Mouse (Mus musculus) left cerebral cortex, adult 9 months (tissue): ENCODE results near the gene Tex35.

Experiments
- DNase-seq, 2 experiments: peaks; one replicate each; pipeline ENCODE4 v3.0.0; 2022; ENCODE audit warnings: low spot score in 2 of 2

Gene Tex35

DNA sequence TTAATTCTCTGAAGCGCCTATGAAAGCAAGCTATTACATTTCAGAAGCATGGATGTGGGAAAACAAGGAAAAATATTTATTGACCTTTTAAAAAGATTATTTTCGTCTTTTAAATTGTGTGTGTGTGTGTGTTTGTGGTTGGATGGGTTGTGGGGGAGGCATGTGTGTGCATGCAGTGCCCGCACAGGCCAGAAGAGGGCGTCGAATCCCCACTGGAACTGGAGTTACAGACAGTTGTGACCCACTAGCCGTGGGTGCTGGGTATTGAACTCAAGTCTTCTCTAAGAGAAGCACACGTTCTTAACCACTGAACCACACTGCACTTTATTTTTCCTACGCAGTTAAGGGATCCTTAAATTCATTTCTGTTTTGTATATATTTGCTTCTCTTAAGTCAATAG lies 26.5 kb downstream of the Tex35 start:
- no peak for DNase-seq

DNA sequence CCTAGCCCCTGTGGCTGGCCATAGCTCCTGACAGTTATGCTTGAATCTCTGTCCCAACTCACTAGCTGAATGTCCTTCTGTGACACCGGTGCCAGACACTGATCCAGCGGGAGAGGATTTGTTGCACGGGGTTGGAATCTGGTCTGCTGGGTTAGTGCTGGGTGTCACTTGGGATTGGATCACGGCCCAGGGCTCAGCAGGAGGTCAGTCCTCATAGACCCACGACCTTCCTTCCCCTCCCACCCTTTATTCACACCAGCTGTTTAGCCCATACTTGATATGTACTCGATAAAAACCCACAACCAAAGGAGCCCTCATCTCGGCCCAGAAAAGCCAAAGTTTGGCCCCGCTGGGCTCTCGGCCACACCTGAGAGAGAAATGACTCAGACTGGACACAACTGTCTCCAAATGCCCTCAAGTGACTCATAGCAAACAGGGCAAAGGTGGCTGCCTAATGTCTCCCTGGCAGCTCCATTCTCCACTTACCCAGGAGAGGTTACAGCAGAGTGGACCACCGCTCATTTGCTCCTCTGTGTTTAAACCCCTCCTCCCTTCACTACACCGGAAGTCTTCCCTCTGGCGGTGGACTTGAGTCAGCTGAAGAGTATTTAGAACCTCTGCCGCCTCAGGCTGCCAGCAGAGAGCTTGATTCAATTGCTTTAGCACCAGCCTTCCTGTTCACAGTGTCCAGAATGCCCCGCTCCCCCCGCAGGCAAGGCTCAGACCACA lies 27.2 kb downstream of the Tex35 start:
- DNase-seq = no peak

DNA sequence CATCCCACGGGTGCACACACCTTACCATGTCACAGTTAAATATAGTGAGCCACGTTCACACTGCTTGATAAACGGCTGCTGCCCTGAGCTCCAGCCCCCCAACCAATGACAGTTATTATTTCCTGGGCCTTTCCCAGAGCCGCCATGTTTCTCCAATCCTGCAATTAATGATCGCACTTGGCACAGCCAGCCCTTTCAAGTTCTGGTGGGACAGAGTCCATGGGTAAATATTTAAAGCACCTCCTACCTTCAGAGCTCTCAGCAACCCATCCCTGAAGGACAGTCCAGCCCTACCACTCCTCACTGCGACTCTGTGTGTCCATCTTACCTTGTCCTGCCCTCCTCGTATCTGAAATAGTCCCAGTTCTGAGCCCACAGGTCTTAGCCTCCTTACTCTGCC lies 28.4 kb downstream of the Tex35 start:
- DNase-seq = no peak

DNA sequence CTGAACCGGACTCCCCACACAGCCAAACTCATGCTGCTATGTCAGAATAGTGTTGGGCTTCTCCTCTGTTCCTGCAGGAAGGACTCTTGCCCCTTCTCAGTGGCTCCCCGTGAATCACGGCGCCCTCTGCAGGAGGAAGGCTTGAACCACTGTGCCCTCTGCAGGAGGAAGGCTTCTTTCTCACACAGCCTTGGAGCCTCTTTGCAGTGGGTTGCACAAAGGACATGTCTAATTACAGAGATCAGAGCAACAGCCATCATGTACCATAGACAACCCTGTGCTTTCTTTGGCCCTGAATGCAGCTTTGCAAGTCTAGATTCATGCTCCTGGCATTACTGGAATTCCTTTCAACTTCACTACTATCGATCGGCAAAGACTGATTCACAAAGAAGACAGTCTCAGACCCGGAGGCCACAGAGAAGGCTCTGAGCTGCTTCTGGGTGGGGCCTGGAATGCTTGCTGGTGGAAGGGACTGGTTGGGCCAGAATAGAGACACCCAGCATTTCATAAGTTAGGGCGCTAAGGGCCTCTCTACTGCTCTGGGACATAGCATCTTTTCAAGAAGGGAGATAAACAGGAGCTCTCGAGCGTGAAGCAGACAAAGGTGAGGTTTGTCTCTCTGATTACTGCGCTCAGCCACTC lies 29.0 kb downstream of the Tex35 start:
- no peak for DNase-seq

DNA sequence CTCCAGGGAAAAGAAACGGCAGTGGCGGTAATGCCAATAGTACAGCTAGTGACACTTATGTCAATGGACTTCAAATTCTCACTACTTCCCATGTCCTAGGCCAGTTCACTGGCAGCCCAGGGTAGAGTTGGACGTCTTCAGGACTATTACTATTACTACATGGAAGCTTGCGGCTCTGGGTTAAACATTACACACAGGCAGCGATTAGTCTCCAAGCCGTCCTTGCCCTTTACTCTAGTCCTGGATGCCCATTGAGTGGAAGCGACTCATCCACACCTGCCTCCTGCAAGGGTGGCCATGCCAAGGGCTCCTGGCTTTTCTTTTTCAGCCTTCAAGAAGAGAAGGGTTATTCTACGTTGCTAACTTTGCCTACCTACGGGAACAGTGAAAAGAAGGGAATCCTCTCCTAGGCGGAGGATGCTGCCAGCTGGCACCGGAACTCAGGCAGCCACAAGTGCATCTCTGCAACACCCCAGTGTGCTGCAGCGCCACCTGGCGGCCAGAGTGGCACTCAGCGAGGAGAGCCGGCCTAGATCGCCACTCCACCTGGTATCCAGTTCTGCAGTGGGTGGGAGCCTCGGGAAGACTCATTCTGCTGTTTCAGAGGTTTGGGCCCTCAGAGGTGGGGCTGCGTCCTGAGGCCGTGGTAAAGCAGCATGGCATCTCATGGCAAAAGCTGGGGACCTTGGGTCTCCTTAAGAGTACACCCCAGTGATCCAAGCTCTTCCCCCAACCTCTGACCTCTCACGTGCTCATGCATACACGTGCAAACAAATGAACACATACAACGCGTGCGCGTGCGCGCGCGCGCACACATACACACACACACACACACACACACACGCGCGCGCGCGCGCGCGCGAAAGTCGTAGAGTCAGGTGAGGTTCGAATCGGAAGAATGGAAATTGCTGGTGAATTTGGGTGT lies 31.4 kb downstream of the Tex35 start:
- peak; percentile 32 to 89 for DNase-seq

DNA sequence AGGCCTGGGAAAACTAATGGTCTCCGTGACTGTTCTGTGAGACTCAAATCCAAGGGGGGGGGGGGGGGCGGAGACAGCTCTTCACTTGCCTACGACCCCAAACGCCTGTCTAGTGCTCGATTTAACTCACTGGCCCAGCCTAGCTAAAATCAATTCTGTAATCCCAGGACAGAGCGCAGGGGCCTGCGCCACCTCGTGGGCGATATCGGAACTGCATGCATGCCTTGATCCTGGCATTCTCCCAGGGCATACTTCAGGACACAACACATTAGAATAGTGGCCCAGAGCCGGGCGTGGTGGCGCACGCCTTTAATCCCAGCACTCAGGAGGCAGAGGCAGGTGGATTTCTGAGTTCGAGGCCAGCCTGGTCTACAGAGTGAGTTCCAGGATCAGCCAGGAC lies 32.2 kb downstream of the Tex35 start:
- DNase-seq = peak in 1 of 2 experiments; percentile 81

DNA sequence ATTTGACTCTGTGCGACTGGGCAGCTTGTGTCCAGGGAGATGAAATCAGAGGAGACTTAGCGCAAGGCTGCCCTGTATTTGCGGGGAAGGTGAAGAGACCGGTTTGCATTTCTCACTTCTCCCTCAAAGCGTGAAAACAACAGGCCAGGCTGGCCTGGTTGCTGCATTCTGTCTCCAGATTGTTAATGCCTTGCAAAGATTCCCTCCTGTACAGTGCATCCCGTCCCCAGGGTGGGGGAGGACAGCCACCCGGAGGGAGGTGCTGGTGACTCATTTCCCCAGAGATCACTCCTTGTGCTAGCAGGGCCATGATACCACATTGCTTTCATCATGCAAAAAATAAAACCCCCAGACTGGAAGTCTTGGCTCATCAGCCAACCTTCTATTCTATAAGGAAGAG lies 33.5 kb downstream of the Tex35 start:
- no peak for DNase-seq

DNA sequence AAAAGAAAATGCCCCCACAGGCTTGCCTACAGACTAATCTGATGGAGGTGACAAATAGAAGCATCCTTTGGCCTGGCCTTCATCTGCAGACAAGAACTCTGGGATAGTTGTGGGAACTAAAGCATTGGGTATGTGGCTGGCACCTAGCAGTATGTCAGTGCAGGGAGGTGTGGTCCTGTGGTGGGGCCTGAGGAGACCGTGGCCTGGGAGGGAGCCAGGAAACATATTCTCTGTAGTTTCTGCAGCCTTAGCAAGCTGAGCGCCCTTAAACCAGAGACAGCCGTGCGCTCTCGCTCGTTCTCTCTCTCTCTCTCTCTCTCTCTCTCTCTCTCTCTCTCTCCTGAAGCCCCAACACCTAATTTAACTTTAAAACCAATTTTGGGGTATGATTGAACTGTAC lies 34.1 kb downstream of the Tex35 start:
- no peak for DNase-seq

DNA sequence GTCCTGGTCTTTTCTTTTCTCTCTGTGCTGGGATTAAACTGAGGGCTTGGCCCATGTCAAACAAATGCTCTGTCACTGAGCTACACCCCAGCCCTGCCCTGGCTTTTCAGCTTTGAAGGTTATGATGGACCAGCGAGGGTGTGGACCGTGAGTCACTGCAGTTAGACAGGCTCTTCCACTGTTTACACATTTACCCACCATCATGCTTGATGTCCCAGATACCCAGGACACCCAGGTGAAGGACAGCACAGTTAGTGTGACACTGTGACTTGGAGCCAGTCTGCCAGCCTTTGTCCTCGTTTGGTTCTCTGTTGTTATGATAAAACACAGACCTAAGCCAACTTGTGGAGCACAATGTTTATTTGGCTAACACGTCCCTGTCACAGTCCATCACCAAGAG lies 34.9 kb downstream of the Tex35 start:
- no peak for DNase-seq

DNA sequence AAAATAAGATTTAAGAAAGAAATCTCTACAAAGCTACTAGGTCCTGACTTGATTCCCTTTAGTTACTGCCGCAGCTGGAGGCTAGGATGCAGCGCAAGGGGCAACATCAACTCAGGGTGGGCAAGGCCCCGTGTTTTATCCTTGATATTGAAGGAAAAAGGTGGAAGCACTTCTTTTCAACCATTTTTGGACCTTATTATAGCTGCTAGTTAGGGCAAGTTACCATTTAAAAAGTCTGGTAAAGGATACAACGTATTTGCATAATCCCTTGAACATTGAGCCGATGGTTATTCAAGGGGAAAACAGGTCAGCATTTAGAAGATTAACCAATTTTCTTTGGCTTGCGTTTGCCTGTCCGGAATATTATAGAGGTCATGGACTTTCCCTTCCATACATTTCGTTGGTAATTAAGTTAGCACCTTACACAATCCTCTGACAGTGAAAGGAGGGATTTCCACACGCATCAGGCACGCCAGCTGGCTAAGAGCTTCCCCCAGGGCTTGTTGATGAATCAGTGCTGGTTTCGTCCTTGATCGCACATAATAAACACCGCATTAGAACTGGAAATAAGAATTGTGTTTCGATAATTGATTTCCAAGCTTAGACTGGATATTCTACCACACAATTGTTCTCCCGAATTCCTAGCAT lies 39.2 kb downstream of the Tex35 start:
- no peak for DNase-seq

DNA sequence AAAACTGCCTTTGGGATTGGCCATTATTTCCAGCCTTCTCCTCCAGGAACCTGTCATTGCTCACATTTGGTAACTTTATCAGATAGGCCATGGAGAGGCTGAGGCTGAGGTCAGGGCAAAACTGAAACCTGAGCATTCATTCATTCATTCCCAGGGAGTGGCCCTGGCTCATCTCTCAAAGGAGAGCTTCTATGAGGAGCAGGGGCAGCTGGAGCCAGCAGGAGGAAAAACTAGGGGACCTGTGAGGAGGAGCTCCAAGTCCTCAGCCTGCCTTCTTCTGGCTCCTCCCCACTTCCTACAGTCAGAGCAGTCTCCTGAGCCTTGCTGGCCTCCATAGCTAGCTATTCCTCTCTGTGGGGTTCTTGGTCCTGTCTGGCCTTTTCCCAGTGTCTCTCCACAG lies 40.2 kb downstream of the Tex35 start:
- no peak for DNase-seq

DNA sequence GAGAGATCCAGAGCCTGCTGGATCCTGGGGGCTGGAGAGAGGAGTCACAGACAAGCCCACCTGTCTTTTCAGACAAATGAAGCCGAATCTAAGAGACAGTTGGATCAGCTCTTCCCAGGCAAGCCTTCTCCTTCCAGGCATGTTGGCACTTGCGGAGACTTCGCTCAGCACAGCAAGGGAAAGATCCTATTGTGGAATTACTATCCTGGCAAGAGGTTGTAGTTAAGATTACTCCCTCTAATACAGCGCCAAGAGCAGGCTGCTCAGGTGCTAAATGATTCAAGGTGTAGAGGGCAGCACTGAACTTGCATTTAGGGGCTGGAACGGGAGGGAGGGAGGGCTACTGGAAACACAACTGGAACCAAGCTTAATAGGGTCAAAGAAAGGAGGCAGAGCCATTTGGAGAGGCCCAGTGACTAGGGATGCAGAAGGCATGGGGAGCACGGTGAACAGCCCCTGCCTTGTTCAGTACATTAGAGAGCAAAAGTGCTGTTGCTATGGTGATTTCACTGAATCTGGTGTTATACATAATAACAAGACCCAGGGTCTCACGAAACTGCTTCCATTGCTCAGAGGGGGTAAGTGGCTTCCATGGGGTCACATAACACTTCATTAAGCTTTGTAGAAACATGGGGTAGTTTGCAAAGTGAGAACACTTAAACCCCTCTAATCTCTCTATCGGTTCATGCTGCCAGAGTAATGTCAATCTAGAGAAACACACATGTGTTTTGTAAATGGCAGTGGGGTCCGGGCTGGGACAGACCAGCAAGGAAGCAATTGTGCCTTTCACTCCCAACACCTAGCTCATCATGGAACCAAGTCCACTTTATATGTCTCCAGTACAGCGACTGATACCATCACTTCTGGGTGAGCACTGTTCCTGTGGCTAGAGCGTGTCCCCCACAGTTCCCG lies 42.4 kb downstream of the Tex35 start:
- no peak for DNase-seq

DNA sequence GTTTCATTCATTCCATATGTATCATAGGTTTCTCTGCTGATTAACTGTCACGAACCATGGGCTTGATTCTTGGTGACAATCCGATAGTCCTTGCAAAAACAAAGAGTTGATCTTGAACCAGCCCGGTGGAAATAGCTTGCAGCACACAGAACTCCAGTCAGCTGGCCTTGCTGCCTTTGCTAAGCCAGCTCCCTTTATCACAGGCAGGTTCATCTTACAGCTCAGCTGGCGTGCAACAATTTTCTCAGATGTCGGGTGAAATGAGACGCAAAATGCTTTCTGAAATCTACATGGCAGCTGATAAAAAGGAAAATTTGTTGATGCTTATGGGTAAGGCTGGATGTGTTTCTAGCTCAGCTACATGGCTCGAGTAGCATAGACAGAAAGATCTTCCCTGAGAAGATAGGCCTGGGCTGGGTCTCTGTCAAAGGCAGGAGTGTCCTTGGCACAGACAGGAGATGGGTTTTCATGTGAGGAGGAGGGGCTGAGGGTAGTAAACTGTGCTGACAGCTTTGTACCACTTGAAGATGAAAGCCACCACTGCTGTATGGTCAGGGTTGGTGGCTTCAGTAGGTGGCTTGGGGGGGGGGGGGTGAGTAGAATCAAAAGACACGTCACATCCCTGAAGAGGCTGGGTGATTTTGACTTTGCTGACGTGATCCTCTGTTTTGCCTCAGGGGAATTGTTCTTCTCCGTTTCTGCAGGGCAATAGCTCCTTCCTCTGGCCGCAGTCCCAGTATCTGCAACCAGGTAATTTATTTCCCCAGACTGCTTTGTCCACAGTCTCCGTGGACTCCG lies 45.0 kb downstream of the Tex35 start:
- DNase-seq = no peak

DNA sequence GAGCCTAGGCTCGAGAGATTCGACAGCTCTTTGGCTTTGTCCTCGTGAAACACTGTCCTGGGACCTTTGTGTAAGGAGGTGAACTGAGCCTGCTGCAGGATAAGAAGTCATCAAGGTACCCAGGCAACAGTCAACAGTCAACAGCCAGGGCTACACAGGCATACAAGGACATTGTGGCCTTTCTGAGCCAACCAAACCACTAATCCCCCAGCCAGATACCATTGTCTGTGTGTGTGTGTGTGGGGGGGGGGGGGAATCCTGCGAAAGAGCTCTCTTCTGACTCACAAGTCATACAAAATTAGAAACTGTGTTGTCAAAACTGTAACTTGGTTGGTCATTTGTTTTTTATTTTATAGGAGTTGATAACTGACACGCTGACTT lies 46.0 kb downstream of the Tex35 start:
- DNase-seq = no peak

DNA sequence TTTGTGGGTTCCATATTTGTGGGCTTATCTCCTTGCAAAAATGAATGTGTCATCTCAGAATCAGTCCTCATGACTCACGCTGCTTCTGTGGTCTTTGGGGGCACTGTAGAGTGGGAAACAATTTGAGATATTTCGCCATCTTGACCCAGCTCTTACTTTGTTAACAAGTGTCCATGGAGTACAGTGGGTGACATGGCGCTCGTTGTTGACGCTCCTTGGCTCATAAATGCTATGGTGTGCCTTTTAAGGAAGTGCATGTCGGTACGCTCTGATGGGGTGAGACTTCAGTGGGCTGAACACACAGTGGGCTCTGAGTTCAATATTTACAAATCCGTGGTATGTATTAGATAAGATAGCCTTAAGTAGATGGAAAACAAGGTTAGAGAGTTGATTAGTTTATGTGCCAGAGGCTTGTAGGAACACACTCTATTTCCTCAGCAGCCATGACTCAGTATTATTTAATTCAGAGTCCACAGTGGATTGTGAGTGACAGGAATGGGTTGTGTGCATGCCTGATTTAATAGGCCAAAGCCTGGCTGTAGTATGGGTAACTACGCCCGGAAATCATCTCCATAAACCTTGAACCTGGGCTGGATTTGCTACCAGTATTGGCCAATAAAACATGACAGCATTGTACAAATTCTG lies 46.6 kb downstream of the Tex35 start:
- no peak for DNase-seq

DNA sequence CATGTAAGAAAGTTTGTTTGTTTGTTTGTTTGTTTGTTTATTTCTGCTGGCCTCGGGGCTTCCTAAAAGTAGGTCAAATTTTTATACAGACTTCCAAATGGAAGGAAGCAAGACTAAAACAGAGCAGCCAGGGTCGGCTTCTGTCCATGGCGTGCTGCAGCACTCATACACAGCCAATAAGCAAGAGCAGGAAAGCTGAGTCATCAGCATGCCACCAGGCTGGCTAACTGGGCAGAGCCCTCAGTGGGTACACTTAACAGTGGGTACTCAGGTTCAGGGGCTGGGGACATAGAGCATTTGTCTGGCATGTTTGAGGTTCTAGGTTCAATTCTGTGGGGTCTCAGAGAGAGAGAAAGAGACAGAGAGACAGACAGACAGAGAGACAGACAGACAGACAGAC lies 47.3 kb downstream of the Tex35 start:
- DNase-seq = no peak

DNA sequence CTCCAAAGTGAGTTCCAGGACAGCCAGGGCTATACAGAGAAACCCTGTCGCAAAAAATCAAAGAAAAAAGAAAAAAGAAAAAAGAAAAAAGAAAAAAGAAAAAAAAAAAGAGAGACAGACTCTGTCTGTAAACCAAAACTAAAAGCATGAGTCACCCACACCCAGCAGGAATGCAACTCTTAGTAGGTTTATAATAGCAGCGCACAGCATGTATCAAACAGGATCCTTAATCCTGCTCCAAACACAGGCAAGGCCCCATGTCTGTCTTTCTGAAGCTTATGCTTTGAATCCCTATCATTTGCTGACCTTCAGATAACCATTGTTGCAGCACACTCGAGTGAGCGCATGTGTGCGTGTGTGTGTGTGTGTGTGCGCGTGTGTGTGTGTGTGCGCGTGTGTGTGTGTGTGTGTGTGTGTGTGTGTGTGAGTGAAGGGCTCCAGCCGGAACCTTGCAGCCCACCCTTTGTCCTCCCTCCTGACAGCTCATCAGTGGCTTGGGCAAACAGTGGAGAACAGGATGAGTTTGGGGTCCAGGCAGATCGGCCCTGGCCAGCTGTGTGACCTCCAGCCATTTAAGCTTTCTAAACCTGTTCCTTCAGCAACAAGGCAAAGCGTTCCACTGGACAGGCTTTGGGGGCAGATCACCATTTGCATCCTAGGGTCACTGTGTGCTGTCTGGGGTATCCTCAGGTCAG lies 47.9 kb downstream of the Tex35 start:
- no peak for DNase-seq

DNA sequence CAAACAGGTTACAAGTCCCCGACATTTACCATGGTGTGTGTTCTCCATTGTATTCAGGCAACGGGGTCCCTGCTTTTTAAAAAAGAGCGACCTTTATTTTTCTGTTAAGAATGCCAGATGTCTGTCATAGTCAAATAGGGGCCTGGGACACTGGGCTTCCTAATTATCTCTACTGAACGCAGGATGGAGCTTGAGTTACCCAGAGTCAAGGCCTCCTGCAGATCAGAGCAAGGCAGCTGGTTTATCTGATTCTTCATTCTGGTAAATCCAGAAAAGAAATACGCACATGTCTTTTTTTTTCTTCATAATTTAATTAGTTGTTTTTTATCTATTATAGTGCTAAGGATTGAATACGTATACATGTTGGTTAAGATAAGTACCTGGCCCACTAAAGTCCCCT lies 52.6 kb downstream of the Tex35 start:
- no peak for DNase-seq

DNA sequence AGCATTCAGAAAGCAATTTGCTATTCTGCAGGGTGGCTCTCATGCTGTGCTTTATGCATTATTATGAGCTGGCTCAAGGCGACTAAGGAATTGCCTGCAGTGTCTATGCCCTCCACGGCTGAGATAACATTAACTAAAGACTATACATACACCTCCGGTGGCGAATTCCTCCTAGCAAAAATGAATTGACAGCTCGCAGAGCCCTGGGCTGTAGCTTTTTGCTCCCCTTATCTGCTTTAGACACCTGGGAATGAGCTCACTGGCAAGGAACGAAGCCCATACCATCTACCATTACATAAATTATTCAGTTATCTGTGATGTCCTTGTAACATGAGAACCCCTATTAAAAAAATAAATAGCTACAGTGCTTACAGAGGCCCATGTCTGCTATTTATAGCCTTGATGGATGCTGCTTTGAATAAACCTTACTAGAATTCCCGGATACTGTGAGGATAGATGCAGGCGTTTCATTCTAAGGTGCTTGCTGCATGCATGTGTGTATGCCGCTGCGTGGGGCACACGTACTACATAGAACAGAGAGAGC lies 53.1 kb downstream of the Tex35 start:
- no peak for DNase-seq
